Mouse (Mus musculus): ENCODE results near the gene Lnpep. TPM values are rescaled to one million over a fixed set of nuclear protein-coding genes. Genes with fewer than 3 reads are reported as not detected.

Lnpep gene
- polyA plus RNA-seq, 1 experiment, result 4.4 TPM

GRCm38 (mm10) chr17:17622576-17622975, 2.3 kb downstream of the Lnpep start:
- H3K79me2 ChIP-seq (ENCODE audit: control insufficient read depth, insufficient read depth), result peaks cover 65% of the 10 kb centered on the region
- no peaks in the 10 kb centered on the region for H3K36me3 ChIP-seq (ENCODE audit: control insufficient read depth, insufficient read depth)
- peak overlapping the region; percentile 83 for H3K4me3 ChIP-seq
- TF ChIP-seq MYOG (IDR thresholded peaks at IDR 0.05; ENCODE audit: control insufficient read depth in 1 of 3, insufficient read depth in 1 of 3, insufficient read length in 2 of 3, low read depth in 2 of 3) (no peak), SRF (IDR thresholded peaks at IDR 0.05; ENCODE audit: control insufficient read depth, insufficient read length, low read depth) (no peak), REST (IDR thresholded peaks at IDR 0.05; ENCODE audit: insufficient read depth, insufficient read length) (no peak), MAX (IDR thresholded peaks at IDR 0.05; ENCODE audit: low read depth) (no peak), CEBPB (IDR thresholded peaks at IDR 0.05; ENCODE audit: insufficient read depth, poor library complexity, severe bottlenecking) (no peak)
- no peaks in the 10 kb centered on the region for H3K27me3 ChIP-seq (ENCODE audit: control insufficient read depth, insufficient read depth, insufficient read length)
- H3K4me2 ChIP-seq (ENCODE audit: low read depth), result peak overlapping the region; percentile 69
- no peak overlapping the region for H3ac ChIP-seq (ENCODE audit: control insufficient read depth, insufficient read length)

- Histone ChIP-seq H3K27me3 (ENCODE audit: control insufficient read depth, insufficient read depth, insufficient read length) (no peaks in the 10 kb centered on the region), H3K36me3 (ENCODE audit: control insufficient read depth, insufficient read depth) (no peaks in the 10 kb centered on the region), H3K4me3 (no peak overlapping the region), H3K79me2 (ENCODE audit: control insufficient read depth, insufficient read depth) (peaks cover 75% of the 10 kb centered on the region), H3ac (ENCODE audit: control insufficient read depth, insufficient read length) (no peak overlapping the region), H3K4me2 (ENCODE audit: low read depth) (peak overlapping the region; percentile 69)
- no peak for TF ChIP-seq MAX (IDR thresholded peaks at IDR 0.05; ENCODE audit: low read depth)
- TF ChIP-seq POLR2A (IDR thresholded peaks at IDR 0.05; ENCODE audit: insufficient read length, low read depth), result no peak
- no peak for TF ChIP-seq E2F4 (IDR thresholded peaks at IDR 0.05; ENCODE audit: insufficient read depth)
- no peak for TF ChIP-seq REST (IDR thresholded peaks at IDR 0.05; ENCODE audit: insufficient read depth, insufficient read length)
- TF ChIP-seq POLR2AphosphoS2 (IDR thresholded peaks at IDR 0.05; ENCODE audit: insufficient read length, low read depth), result no peak
- TF ChIP-seq CEBPB (IDR thresholded peaks at IDR 0.05; ENCODE audit: insufficient read depth, poor library complexity, severe bottlenecking), result no peak
- TF ChIP-seq TCF3 (IDR thresholded peaks at IDR 0.05; ENCODE audit: insufficient read length, low read depth), result no peak
- TF ChIP-seq TCF12 (IDR thresholded peaks at IDR 0.05; ENCODE audit: insufficient read depth, poor library complexity, severe bottlenecking), result no peak
- TF ChIP-seq SRF (IDR thresholded peaks at IDR 0.05; ENCODE audit: control insufficient read depth, insufficient read length, low read depth), result no peak
- no peak for TF ChIP-seq MYOG (IDR thresholded peaks at IDR 0.05; ENCODE audit: control insufficient read depth in 1 of 3, insufficient read depth in 1 of 3, insufficient read length in 2 of 3, low read depth in 2 of 3)
- TF ChIP-seq USF1 (IDR thresholded peaks at IDR 0.05; ENCODE audit: low read depth), result no peak
- TF ChIP-seq MYOD1 (IDR thresholded peaks at IDR 0.05; ENCODE audit: control insufficient read depth in 1 of 3, insufficient read length in 2 of 3, low read depth in 2 of 3), result no peak
Measured at GRCm38 (mm10) chr17:17621586-17621985, 3.3 kb downstream of the Lnpep start.

- TF ChIP-seq E2F4 (IDR thresholded peaks at IDR 0.05; ENCODE audit: insufficient read depth) (no peak), POLR2A (IDR thresholded peaks at IDR 0.05; ENCODE audit: insufficient read length, low read depth) (no peak), TCF12 (IDR thresholded peaks at IDR 0.05; ENCODE audit: insufficient read depth, poor library complexity, severe bottlenecking) (no peak), MAX (IDR thresholded peaks at IDR 0.05; ENCODE audit: low read depth) (no peak), SRF (IDR thresholded peaks at IDR 0.05; ENCODE audit: control insufficient read depth, insufficient read length, low read depth) (no peak), USF1 (IDR thresholded peaks at IDR 0.05; ENCODE audit: low read depth) (no peak)
- no peak overlapping the region for H3K4me3 ChIP-seq
- peak overlapping the region; percentile 74 for H3K4me2 ChIP-seq (ENCODE audit: low read depth)
- H3K36me3 ChIP-seq (ENCODE audit: control insufficient read depth, insufficient read depth), result no peaks in the 10 kb centered on the region
- no peak overlapping the region for H3ac ChIP-seq (ENCODE audit: control insufficient read depth, insufficient read length)
- H3K27me3 ChIP-seq (ENCODE audit: control insufficient read depth, insufficient read depth, insufficient read length), result no peaks in the 10 kb centered on the region
- H3K79me2 ChIP-seq (ENCODE audit: control insufficient read depth, insufficient read depth), result peaks cover 97% of the 10 kb centered on the region
Measured at GRCm38 (mm10) chr17:17618463-17618862, 6.4 kb downstream of the Lnpep start.

GRCm38 (mm10) chr17:17617440-17618204, 7.2 kb downstream of the Lnpep start:
- Histone ChIP-seq H3ac (ENCODE audit: control insufficient read depth, insufficient read length) (no peak overlapping the region), H3K4me2 (ENCODE audit: low read depth) (peak overlapping the region; percentile 74), H3K4me3 (no peak overlapping the region), H3K27me3 (ENCODE audit: control insufficient read depth, insufficient read depth, insufficient read length) (no peaks in the 10 kb centered on the region), H3K79me2 (ENCODE audit: control insufficient read depth, insufficient read depth) (peaks cover 97% of the 10 kb centered on the region), H3K36me3 (ENCODE audit: control insufficient read depth, insufficient read depth) (no peaks in the 10 kb centered on the region)
- no peak for TF ChIP-seq MYOG (IDR thresholded peaks at IDR 0.05; ENCODE audit: control insufficient read depth in 1 of 3, insufficient read depth in 1 of 3, insufficient read length in 2 of 3, low read depth in 2 of 3)
- TF ChIP-seq SRF (IDR thresholded peaks at IDR 0.05; ENCODE audit: control insufficient read depth, insufficient read length, low read depth), result no peak
- no peak for TF ChIP-seq REST (IDR thresholded peaks at IDR 0.05; ENCODE audit: insufficient read depth, insufficient read length)
- TF ChIP-seq MYOD1 (IDR thresholded peaks at IDR 0.05; ENCODE audit: control insufficient read depth in 1 of 3, insufficient read length in 2 of 3, low read depth in 2 of 3), result no peak
- TF ChIP-seq TCF3 (IDR thresholded peaks at IDR 0.05; ENCODE audit: insufficient read length, low read depth), result no peak
- TF ChIP-seq POLR2AphosphoS2 (IDR thresholded peaks at IDR 0.05; ENCODE audit: insufficient read length, low read depth), result no peak

GRCm38 (mm10) chr17:17612336-17612735, 12.5 kb downstream of the Lnpep start:
- no peak for TF ChIP-seq E2F4 (IDR thresholded peaks at IDR 0.05; ENCODE audit: insufficient read depth)
- no peak overlapping the region for H3ac ChIP-seq (ENCODE audit: control insufficient read depth, insufficient read length)
- H3K79me2 ChIP-seq (ENCODE audit: control insufficient read depth, insufficient read depth), result peaks cover 90% of the 10 kb centered on the region
- no peak overlapping the region for H3K4me3 ChIP-seq
- no peaks in the 10 kb centered on the region for H3K27me3 ChIP-seq (ENCODE audit: control insufficient read depth, insufficient read depth, insufficient read length)
- no peaks in the 10 kb centered on the region for H3K36me3 ChIP-seq (ENCODE audit: control insufficient read depth, insufficient read depth)
- H3K4me2 ChIP-seq (ENCODE audit: low read depth), result no peak overlapping the region
